Mouse (Mus musculus): ENCODE data around the gene Pheta1.

Pheta1 gene

DNA sequence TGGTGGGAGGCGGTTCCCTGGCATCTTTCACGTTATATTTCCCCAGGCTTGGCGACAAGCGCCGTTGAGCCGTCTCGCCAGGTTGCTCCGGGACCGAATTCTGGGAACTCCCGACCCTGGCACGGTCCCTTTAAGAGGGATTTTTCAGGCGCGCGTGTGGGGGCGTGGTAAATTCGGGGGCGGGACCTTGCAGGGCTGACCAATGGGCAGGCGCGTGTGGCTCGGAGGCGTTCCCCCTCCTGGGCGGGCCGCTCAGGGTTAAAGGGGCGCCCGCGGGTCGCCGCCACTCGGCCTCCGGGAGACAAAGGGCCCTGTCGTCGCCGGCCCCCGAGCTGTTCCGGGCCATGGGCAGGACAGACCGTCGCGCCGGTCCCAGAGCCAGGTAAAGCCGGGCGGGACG lies at the start of gene Pheta1:
Gene Pheta1, plus strand, starts transcription at position 242 of the 400 bp plus-strand sequence.
- peak; percentile 96 for DNase-seq (ENCODE audit: inconsistent ontology term)

DNA sequence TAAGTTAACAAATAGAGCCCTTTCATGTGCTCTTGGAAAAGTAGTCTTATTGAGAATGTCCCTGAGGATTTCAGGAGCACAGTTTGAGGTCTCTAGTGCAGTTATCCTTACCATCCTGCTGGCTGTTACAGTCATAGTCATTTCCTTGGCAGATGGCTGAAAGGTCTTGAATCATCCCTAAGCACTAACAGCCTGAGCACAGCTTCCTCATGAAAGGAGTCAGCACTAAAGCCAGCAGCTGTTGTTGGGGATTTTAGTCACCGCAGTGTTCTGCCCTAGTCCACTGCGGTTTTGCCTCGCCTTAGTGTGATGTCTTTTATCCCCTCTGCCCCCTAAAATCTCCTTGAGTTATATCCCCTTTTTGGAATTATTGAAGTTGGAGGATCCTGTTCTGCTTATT lies 41.6 kb upstream of the Pheta1 start:
- peak; percentile 20 for DNase-seq (ENCODE audit: inconsistent ontology term)

DNA sequence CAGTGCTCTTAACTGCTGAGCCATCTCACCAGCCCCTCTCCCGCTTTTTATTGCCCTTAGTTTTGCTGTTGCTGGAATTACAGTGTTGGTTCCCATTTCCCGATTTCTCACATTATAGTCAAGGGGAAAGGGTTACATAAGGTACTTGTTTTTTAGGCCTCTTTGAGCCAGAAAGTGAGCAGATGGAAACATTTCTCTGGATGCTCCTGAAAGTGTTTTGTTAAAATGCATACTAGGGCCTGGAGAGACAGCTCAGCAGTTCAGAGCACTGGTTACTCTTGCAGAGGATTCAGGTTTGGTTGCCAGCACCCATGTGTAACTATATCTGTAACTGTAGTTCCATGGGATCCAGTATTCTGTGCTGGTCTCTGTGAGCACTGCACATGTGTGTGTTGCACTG lies 40.6 kb upstream of the Pheta1 start:
- DNase-seq (ENCODE audit: inconsistent ontology term) = no peak

DNA sequence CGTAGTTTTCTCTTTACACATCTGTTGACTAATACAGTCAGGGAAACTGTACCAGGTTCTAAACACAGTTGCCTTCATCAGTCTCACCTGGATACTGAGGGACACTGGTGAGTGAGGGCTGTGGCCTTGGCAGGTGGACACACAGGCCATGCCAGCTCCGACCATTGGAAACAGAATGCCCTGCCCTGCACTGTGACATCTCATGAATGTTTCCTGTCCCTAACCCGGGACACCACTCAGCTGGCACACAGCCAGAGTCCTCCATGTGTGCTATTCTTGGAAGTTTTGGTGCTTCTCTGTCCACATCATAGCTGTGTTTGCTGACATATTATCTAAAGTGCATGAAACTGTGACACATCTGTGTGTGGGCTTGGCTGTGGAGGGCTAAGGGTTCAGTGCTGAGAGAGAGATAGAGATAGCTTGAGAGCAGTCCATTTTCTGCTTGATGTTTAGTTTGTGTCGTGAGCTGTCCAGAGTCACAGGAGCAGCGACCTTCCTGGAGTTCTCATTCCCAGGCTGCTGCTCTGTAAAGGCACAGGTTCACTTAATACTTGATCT lies 39.0 kb upstream of the Pheta1 start:
- DNase-seq (ENCODE audit: inconsistent ontology term) = no peak

DNA sequence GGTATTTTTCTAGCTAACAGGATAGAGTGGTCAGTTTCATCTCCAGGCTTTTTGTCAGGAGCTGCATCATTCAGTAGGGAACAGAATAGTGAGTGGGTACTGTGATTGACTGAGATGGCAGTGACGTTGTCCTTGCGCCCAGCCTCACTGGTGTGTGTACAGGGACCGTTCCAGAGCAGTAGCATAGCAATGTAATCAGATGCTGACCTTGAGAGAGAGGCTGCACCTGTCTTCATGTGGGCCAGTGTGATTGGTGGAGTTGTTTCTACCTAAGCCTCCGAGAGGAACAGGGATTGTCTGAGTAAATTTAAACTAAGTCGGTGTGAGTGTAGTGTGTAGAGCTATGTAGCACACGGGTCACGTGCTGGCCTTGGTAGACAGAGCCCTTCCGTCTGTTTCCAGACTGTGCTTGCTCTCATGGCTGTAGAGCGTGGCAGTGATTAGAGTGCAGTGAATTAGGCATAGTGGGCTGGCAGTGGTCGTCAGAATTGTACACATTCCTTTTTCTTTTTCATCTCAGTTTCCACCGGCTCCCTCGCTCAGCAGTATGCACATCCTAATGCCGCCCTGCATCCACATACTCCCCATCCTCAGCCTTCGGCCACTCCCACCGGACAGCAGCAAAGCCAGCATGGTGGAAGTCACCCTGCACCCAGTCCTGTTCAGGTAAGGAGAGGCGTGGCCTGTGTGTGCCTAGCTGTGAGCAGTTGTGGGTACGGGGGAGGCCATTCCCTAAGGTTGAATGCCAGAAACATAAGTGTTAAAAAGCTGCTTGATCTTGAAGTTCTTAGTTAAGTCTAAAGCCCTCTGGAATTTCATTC lies 38.2 kb upstream of the Pheta1 start:
- DNase-seq (ENCODE audit: inconsistent ontology term) = no peak

DNA sequence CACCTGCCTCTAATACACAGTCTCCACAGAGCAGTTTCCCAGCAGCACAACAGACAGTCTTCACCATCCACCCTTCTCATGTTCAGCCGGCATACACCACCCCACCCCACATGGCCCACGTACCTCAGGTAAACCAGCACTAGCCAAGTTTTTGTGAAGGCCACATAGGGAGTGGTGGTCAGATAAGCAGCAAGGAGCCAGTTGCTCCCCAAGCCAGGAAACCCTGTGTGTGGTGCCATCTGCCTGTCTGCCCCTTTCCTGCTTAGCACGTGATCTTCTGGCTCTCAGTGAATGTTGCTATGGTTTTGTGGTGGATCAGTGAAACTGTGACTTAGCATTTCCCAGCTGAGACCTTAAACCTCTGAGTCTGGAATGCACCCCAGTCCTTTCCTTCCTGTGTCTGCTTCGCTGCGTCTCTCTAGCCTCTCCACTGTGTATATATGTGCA lies 37.3 kb upstream of the Pheta1 start:
- no peak for DNase-seq (ENCODE audit: inconsistent ontology term)

DNA sequence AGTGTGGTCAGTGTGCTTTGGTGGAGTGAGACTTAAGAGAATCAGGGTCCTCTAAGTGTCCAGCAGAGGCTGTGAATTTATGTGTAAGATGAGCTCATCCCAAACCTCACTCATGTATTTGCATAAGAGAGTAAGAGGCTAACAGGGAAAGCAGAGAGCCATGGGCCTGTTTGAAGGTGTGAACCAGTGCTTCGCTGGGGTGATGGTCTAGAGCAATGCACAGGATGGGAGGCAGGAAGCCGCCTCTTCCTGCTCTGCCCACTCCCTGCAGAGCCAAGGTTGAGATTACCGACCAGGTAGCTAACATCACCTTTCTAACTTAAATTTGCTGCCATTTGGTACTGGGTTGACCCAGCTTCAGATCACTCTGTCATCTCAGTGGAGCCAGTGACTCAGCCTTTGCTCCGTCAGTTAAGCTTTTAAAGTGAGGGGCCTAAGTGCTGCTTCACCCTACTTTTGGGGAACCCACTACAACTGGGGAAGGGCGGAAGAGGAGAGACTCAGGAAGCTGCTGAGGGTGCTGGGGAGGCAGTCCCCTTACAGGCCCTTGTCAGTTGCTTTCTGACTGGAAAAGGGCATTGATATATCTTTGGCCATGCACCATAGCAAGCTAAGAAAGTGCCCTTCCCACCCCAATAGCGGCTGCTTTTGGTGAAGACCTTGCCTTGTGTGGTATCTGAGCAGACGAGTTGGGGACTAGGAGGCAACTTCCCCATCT lies 36.1 kb upstream of the Pheta1 start:
- DNase-seq (ENCODE audit: inconsistent ontology term) = no peak

DNA sequence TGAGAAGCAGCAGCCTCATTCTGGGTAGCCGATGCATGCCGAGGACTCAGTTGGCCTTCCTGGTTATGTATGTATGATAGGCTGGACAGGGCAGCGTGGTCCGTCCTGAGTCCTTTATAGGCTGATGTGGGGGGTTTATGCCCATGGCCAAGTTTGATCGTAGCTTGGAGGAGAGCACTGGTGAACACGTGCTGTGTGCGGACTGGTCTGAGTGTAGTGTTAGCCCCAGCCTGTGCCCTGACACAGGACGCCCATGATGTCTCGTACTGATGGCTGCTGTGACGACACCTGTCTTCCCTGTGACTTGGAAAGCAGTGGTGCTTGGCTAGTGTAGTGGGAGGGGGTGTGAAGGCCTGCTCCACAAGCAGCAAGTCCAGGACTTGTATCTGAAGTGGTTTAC lies 35.0 kb upstream of the Pheta1 start:
- no peak for DNase-seq (ENCODE audit: inconsistent ontology term)

DNA sequence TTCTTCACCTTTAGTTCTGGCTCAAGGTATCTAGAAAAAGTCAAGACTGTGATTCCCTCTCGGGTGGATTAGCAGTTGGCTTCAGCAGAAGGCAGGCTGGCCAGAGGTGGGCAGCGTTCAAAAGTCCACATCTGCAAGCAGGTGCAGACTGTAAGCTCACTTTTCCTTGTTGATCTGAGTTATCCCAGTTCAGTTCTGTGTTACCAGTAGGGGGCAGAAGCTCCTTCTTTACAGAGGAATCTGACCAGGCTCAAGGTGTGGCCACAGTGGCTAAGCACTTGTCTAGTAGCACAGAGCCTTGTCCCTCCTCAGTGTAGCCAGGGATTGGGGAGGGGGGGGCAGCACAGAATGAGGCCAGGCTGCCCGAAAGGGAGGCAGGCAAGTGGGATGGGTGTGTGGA lies 33.7 kb upstream of the Pheta1 start:
- peak; percentile 40 for DNase-seq (ENCODE audit: inconsistent ontology term)

DNA sequence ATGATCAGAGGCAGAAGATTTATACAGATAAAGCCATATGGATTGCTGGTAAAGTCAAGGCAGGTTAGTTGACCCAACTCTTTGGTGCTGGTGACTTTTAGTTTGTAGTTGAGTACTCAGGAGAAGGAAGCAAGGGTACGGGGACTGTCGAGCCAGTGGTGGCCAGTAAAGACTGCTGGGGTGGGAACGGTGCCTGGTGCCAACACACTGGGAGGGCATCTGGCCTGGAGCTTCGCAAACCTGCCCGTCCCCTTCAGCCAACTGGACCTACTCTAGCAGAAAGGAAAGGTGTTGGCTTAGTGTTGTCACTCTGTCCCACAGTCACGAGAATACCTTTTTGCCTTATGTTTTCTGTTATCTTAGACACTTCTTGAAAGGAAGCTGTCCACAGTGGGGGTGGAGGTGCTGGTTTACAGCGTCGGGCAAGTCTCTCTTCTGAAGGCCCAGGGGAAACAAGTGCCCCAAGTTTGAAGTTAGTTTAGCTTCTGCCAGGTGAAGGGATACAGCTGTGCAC lies 32.9 kb upstream of the Pheta1 start:
- DNase-seq (ENCODE audit: inconsistent ontology term) = no peak

DNA sequence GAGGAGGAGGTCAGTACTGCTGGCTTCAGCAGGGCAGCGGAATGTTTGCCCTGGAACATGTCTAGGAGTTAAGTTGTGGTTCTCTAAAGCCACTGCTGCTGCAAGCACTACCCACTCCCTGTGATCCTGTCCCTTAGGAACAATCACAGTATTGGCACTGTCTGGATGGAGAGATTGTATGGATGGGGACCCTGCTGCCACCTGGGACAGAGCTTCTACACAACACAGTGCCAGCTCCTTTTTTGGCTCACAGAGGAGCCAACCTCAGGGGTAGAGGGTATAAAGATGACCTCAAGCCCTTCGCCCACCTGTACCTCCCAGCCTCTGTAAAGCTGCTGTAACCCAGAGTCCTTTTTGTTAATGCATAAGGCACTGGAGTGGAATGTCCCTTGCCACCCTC lies 32.2 kb upstream of the Pheta1 start:
- DNase-seq (ENCODE audit: inconsistent ontology term) = no peak

DNA sequence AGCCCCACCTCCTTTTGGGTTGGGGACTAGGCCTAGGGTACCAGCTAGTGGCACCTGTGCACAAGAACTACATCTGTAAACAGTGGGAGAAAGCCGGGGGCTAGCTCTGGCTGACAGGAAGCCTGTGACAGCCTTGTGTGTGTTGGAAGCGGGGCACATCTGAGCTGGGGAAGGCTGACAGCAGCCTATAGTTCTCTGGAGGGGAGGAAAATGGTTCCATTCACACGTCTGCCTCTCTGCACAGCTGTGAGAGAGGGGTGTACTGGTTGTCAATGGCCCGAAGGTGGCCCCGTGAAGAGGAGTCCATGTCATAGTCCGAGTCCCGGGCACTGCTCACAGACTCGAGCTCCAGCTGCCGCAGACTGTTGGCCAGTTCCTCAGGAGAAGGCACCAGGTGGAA lies 31.2 kb upstream of the Pheta1 start:
- DNase-seq (ENCODE audit: inconsistent ontology term) = no peak

DNA sequence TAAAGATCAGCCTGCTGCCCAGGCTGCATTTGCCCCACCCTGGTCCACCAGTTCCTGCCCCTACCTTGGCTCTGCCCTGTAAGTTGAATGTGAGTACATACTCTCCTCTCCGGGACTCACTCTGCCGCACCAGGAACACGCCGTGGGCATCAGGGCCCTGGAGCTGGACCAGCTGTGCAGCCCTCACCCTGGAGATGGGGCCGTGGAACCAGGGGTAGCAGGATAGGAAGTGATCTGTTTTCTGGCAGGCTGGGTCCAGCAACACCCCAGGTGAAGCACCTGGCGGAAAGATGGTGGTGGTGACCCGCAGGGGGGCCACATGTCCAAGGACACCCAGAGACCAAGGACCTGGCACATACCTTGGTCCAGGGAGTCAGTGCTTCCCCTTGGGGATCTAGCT lies 30.4 kb upstream of the Pheta1 start:
- DNase-seq (ENCODE audit: inconsistent ontology term) = no peak

DNA sequence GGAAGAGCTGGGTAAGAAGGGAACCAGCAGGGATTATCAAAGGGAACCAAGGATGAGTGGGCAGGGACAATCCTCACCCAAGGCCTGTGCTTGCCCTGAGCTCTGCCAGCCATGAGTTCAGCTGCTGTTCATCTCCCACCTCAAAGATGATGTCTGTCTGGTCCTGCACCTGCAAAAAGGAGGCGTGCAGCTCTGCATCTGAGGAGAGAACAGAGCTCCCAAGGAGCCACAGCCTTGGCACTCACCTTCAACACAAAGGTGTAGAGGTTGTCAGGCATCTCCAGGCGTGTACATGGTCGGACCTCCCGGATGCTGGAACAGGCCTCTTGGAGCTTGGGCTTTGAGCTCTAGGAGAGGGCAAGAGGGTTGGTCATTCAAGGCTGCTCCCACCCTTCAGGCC lies 29.9 kb upstream of the Pheta1 start:
- no peak for DNase-seq (ENCODE audit: inconsistent ontology term)

DNA sequence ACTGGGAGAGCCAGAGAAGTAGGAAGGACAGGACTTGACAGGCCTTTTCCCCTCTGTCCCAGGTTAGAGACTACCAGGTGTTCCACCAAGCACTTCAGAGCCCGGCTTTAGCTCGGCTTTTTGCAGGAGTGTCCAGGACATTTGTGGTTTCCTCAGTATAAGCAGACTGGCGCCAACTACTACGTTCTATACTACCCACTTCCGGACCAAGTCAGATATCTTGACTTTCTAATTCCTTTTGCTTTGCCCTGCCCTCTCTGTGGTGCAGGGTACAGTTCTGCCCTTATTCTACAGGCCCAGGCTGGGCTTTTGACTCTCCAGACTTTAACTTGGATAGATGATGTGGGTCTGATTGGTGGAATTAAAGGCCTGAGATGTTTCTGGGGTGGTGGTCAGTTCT lies 29.2 kb upstream of the Pheta1 start:
- DNase-seq (ENCODE audit: inconsistent ontology term) = no peak

DNA sequence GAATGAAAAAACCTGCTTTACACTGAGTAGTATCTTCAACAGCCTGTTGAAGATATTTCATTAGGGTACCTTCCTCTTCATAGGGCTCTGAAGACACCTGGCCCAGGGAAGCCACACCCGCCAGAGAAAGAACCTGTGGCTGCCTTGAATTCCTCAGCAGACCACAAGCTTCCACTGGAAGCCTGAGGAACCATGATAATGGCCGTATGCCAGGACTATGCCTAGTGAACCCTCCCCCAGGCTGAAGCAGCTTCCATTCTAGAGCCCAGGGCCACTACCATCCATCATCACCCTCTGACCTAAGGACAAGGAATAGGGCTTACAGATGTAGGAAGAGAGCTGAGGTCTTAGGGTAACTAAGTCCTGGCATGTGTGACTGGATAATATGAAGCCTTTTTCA lies 28.6 kb upstream of the Pheta1 start:
- DNase-seq (ENCODE audit: inconsistent ontology term) = peak; percentile 64

DNA sequence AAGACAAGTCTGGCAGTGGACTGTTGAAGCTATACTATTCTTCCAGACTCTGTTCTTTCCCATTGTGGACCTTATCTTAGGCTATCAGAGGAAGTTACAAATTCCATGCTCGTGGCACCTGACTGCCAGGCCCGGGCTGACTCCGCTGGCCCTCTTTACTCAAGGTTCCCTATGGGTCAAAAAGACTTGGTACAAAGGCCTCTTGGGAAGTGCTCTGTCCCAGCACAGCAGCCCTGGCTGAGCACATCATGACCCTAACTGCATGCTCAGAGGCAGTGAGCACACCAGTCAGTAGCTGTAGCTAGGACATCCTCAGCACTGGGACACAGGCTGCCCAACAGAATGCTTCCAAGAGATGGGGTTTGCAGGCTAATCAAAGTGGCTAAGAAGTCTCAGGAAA lies 28.1 kb upstream of the Pheta1 start:
- no peak for DNase-seq (ENCODE audit: inconsistent ontology term)

DNA sequence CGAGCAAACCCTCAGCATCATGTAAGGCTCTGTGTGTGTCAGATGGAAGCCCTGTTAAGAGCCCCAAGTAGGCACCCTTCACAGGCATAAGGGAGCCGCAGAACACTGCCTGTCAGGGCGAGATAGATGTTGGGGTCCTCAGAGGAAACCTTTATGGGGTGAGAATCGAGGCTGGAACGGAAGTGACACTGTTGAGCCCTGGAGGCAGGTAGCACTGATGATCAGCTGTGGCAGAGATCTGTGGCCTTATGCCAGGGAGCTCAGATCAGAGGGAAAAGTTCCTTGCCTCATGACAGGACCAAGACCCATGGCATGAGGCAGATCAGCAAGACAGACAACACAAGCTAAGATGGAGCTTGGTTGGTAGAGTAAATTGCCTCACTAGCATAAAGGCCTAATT lies 27.7 kb upstream of the Pheta1 start:
- DNase-seq (ENCODE audit: inconsistent ontology term) = no peak

DNA sequence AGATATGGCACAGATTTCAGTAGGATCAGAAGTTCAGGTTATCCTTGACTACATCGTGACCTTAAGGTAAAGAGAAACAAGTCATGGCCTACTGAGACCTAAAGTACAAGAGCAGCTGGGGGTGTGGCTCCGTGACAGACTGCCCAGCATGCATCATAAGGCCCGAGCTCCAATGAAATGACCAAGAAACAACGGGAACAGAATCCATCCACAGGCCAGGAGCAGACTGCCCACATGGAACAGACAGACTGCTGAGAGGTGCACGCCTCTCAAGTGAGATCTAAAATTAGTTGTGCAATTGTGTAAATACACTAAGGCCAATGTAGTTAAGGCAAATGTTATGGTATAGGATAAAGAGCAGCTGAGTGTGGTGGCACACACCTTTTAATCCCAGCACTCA lies 27.2 kb upstream of the Pheta1 start:
- DNase-seq (ENCODE audit: inconsistent ontology term) = no peak

DNA sequence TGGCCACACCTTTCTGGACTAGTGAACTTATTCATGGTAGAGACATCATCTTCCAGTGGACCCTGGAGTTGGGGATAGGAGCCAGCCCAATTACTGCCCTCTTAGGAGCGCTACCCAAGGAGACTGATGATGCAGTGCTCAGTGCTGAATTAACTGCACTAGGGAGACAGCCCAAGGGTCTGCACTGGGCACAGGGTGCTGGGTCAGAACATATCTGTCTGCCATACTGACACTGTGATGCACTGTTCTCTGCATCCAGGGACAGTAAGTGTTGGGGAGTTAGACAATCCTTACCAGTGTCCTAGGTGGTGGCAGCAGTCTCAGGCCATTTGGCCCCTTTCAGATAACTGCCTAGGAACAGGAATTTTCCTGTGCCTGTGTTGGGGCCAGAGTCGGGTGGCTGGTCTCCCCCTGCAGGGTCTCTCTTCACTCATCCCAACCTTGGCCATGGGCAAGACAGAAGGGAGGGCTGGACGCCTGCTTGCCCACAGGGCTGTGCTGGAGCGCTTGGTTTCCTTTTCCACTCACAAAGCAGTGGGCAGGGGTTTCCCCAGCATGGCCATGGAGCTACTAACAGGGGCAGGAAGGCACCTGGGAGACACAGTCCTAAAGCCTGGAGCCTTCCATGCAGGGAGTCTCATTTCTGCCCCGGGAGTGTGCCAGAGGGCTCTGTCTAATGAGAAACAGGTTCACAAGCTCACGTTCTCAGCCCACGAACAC lies 25.8 kb upstream of the Pheta1 start:
- no peak for DNase-seq (ENCODE audit: inconsistent ontology term)

DNA sequence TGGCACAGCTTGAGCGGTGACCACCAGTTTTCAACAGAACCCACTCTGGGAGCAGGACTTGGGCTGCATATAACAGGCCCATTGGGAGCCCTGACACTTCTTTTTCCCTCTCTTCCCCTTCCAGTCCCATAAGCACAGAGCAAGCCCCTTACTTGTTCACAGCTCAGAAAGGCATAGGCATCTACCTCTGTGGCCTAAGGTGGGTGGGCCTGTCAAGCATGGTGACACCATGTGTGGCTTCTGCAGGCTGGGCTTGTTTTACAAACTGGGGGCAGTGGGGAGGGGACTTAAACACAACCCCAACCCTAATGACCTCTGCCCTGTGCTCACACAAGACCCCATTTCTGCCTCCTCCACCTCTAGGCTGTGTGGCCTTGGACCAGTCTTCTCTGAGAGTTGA lies 25.1 kb upstream of the Pheta1 start:
- DNase-seq (ENCODE audit: inconsistent ontology term) = no peak

DNA sequence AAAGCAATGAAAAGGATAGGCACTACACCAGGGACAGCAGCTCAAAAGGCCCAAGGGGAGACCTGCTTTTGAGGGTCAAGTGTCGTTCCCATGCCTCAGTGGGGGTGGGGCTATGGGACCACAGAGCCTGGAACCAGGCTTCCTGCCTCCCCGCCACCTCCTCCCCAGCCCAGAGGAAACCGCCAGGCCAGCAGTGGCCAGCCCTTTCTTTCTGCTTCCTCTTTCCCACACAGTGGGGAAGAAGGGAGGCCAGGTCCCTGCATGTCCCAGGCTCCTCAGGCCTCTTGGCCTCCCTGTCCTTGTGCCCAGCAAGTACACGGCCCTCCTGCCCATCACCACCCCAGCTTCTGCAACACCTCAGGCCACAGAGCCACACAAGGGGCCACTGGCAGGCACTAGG lies 24.7 kb upstream of the Pheta1 start:
- DNase-seq (ENCODE audit: inconsistent ontology term) = no peak
